Mouse (Mus musculus) hindbrain, embryonic 15.5 days (tissue): Measurements from ENCODE around the gene Gm27021. TPM values are rescaled to one million over a fixed set of nuclear protein-coding genes. Genes with fewer than 3 reads are reported as not detected.
"Not testable (repeated sequence)": the region's sequence is repeated elsewhere in the genome, so short reads cannot be mapped to it uniquely, and the experiment has no call there.

Source experiments
- ATAC-seq: fragments of 200-750 bp; cut with Nextera tagmentation; 2 replicates; pipeline ENCODE4 v1.8.0; 2017; ENCODE audit warnings: low read depth, moderate number of reproducible peaks, moderate TSS enrichment; ENCODE audit not compliant: low FRiP score
- H3K27ac ChIP-seq: fragments of 300-500 bp; sonication (generic); replicated peaks from 2 replicates; pipeline ENCODE4 v1.5.1; 2015; ENCODE audit warnings: mild to moderate bottlenecking, inconsistent platforms
- H3K27me3 ChIP-seq: fragments of 300-500 bp; sonication (generic); 2 replicates; pipeline ENCODE4 v1.6.1; 2015; ENCODE audit warnings: control low read depth, inconsistent platforms
- H3K36me3 ChIP-seq: fragments of 300-500 bp; sonication (generic); 2 replicates; pipeline ENCODE4 v1.6.1; 2015; ENCODE audit warnings: control low read depth, inconsistent platforms
- H3K4me1 ChIP-seq: fragments of 300-500 bp; sonication (generic); replicated peaks from 2 replicates; pipeline ENCODE4 v1.6.1; 2015; ENCODE audit warnings: control low read depth, inconsistent platforms
- H3K4me2 ChIP-seq: fragments of 300-500 bp; sonication (generic); 2 replicates; pipeline ENCODE4 v1.6.1; 2015; ENCODE audit warnings: moderate library complexity, mild to moderate bottlenecking, inconsistent platforms
- H3K4me3 ChIP-seq: fragments of 300-500 bp; sonication (generic); 2 replicates; pipeline ENCODE4 v1.5.1; 2015; ENCODE audit warnings: mild to moderate bottlenecking, inconsistent platforms
- H3K9ac ChIP-seq: fragments of 300-500 bp; sonication (generic); 2 replicates; pipeline ENCODE4 v1.6.1; 2015; ENCODE audit warnings: inconsistent platforms
- H3K9me3 ChIP-seq: fragments of 300-500 bp; sonication (generic); 2 replicates; pipeline ENCODE4 v1.6.1; 2016; ENCODE audit warnings: control low read depth, inconsistent platforms
- WGBS: fragments of 180-500 bp; shearing (Covaris S2); methylation state at CpG from one replicate; pipeline ENCODE4 v1.1.7; 2015; 5-methylcytosine and 5-hydroxymethylcytosine counted together
- polyA plus RNA-seq: library from polyadenylated mRNA; unstranded; fragments of >200 nt; fragmentation: Nextera tagmentation; extraction: Ambion mirVana; gene quantifications from 2 replicates; pipeline ENCODE4 v1.2.1, GENCODE M21; 2015

The Gm27021 gene
- polyA plus RNA-seq, 1 experiment from 2014 or later, result 5.9 TPM

DNA sequence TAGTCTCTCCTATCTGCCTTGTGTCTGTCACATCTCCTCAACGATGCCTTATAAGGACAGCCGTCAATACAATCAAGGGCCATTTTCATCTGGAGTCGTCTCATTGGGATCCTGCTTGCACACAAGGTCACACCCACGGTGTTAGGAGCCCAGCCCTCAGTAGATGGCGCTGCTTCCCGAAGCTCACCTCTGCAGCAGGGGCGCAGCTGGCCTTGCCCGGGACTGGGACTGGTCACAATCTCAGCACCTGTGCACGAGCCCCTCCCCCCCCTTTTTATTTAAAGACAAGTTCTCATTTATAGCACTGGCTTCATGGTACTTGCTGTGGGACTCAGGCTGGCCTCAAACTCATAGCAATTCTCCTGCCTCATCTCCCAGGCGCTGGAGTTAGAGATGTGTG lies 15.7 kb upstream of the Gm27021 start:
- Histone ChIP-seq H3K9ac (no peak overlapping the region), H3K9me3 (no peaks in the 10 kb centered on the region), H3K4me1 (no peaks in the 10 kb centered on the region), H3K36me3 (no peaks in the 10 kb centered on the region), H3K4me3 (no peak overlapping the region), H3K27me3 (no peaks in the 10 kb centered on the region), H3K27ac (no peak overlapping the region), H3K4me2 (no peak overlapping the region)
- ATAC-seq, result no peak
- WGBS, result 17% methylated on average over 10 of the region's 10 CpGs

DNA sequence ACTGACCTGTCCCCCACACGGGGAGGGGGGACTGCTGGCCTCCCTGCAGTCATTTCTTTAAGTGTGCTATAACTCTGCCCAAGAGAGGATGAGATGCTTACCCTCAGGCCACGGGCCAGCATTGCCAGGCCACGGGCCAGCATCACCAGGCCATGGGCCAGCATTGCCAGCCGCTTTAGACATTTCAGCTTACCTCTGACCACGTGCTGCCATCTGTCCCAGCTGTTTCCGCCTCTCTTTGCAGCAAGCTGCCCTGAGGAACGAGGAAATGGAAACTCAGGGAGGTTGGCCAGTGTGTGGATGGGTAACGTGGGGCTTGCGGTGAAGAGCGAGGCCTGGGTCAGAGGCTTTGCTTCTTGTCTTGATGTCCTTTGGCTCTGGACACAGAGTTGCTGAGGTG lies 13.2 kb upstream of the Gm27021 start:
- no peaks in the 10 kb centered on the region for H3K9me3 ChIP-seq
- no peak overlapping the region for H3K4me2 ChIP-seq
- no peak overlapping the region for H3K4me3 ChIP-seq
- no peak for ATAC-seq
- H3K27ac ChIP-seq, result no peak overlapping the region
- H3K27me3 ChIP-seq, result no peaks in the 10 kb centered on the region
- 75% methylated on average over 10 of the region's 10 CpGs for WGBS
- H3K4me1 ChIP-seq, result no peaks in the 10 kb centered on the region
- no peaks in the 10 kb centered on the region for H3K36me3 ChIP-seq
- H3K9ac ChIP-seq, result no peak overlapping the region

DNA sequence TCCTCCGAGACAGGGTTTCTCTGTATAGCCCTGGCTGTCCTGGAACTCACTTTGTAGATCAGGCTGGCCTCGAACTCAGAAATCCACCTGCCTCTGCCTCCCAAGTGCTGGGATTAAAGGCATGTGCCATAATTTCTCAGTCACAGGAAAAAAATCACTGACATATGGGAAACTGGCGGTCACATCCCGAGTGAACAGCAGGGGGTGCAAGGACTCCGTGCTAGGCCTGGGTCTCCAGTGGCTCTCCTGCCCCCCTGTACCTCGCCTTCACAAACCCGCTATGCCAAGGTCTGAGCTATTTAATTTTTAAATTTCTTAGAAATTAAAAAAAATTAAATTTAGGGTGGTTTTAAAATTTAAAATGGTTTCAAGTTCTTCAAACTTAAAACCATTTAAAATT lies 12.5 kb upstream of the Gm27021 start:
- H3K27ac ChIP-seq, ATAC-seq, H3K4me3 ChIP-seq, H3K9ac ChIP-seq, H3K36me3 ChIP-seq, H3K27me3 ChIP-seq, H3K4me1 ChIP-seq, H3K9me3 ChIP-seq, H3K4me2 ChIP-seq: not testable (repeated sequence)
- 62% methylated on average over 7 of the region's 7 CpGs for WGBS

- H3K4me2 ChIP-seq, result no peak overlapping the region
- 72% methylated on average over 11 of the region's 11 CpGs for WGBS
- ATAC-seq, result no peak
Observed at GRCm38 (mm10) chr8:120679629-120680387, 11.9 kb upstream of the Gm27021 start.

GRCm38 (mm10) chr8:120678447-120678846 lies 10.6 kb upstream of the Gm27021 start:
- Histone ChIP-seq H3K9ac (no peak overlapping the region), H3K4me1 (no peaks in the 10 kb centered on the region), H3K36me3 (peaks cover 7% of the 10 kb centered on the region), H3K4me3 (no peak overlapping the region), H3K9me3 (no peaks in the 10 kb centered on the region), H3K4me2 (no peak overlapping the region), H3K27me3 (no peaks in the 10 kb centered on the region), H3K27ac (no peak overlapping the region)
- 15% methylated on average over 10 of the region's 10 CpGs for WGBS
- ATAC-seq, result peak; percentile 54

More at GRCm38 (mm10) chr8:120679629-120680387, 11.9 kb upstream of the Gm27021 start:
- Histone ChIP-seq H3K27me3 (no peaks in the 10 kb centered on the region), H3K27ac (no peak overlapping the region), H3K36me3 (no peaks in the 10 kb centered on the region), H3K4me3 (no peak overlapping the region), H3K9ac (no peak overlapping the region), H3K4me1 (no peaks in the 10 kb centered on the region), H3K9me3 (no peaks in the 10 kb centered on the region)

- Histone ChIP-seq H3K4me2 (no peak overlapping the region), H3K27ac (no peak overlapping the region), H3K9ac (no peak overlapping the region), H3K4me3 (no peak overlapping the region), H3K4me1 (peaks cover 10% of the 10 kb centered on the region; the same call in 1 of the 2 replicates), H3K9me3 (no peaks in the 10 kb centered on the region), H3K36me3 (peaks cover 33% of the 10 kb centered on the region), H3K27me3 (no peaks in the 10 kb centered on the region)
- 76% methylated on average over 8 of the region's 8 CpGs for WGBS
- no peak for ATAC-seq
Observed at GRCm38 (mm10) chr8:120675718-120676117, 7.8 kb upstream of the Gm27021 start.

DNA sequence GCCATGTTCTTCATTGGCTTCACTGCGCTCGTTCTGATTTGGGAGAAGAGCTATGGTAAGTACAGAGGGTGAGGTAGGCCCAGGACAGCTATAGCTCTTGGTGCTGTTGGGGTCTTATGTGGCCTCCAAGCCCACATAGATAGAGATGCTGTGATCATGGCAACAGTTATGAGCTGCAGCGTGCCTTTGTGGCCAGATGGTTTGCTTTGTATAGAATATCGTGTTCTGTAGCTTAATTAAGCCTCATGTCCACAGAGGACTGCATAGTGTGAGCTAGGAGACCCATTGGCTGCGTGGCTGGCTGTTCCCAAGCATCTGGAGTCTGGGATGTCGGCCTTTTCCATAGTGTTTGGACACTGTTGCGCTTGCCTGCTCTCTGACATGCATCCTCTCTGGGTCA lies 5.4 kb upstream of the Gm27021 start:
- Histone ChIP-seq H3K9me3 (no peaks in the 10 kb centered on the region), H3K36me3 (peaks cover 39% of the 10 kb centered on the region), H3K27ac (no peak overlapping the region), H3K4me2 (no peak overlapping the region), H3K4me3 (no peak overlapping the region), H3K4me1 (peaks cover 22% of the 10 kb centered on the region), H3K27me3 (no peaks in the 10 kb centered on the region), H3K9ac (no peak overlapping the region)
- ATAC-seq, result no peak
- 92% methylated on average over 7 of the region's 7 CpGs for WGBS

- Histone ChIP-seq H3K27me3 (no peaks in the 10 kb centered on the region), H3K36me3 (peaks cover 39% of the 10 kb centered on the region), H3K4me3 (no peak overlapping the region), H3K9me3 (no peaks in the 10 kb centered on the region), H3K4me1 (peaks cover 22% of the 10 kb centered on the region), H3K27ac (no peak overlapping the region), H3K4me2 (no peak overlapping the region), H3K9ac (no peak overlapping the region)
- no peak for ATAC-seq
- WGBS, result 91% methylated on average over 16 of the region's 16 CpGs
Observed at GRCm38 (mm10) chr8:120672626-120673229, 4.8 kb upstream of the Gm27021 start.

DNA sequence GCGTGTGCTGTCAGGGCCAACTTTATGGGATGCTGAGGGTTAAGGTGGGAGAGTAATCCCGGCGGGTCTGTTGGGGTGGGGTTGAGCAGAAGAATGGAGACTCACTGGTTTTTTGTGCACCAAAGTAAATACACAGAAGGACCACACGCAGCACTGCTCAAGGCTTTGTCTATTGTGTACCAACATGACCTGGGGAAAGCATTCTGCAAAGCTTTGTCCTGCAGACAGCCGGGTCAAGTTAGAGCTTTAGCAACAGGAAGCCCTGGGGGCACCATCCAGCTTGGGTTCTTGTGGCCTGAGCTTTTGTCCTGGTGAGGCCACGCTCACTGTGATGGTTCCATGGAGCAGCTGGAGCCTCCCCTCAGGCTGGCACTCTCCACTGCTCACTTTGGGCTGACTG lies 3.9 kb upstream of the Gm27021 start:
- Histone ChIP-seq H3K27me3 (no peaks in the 10 kb centered on the region), H3K9me3 (no peaks in the 10 kb centered on the region), H3K27ac (no peak overlapping the region), H3K4me1 (peaks cover 27% of the 10 kb centered on the region), H3K36me3 (peaks cover 39% of the 10 kb centered on the region), H3K4me3 (no peak overlapping the region), H3K9ac (no peak overlapping the region), H3K4me2 (no peak overlapping the region)
- 62% methylated on average over 6 of the region's 6 CpGs for WGBS
- no peak for ATAC-seq

DNA sequence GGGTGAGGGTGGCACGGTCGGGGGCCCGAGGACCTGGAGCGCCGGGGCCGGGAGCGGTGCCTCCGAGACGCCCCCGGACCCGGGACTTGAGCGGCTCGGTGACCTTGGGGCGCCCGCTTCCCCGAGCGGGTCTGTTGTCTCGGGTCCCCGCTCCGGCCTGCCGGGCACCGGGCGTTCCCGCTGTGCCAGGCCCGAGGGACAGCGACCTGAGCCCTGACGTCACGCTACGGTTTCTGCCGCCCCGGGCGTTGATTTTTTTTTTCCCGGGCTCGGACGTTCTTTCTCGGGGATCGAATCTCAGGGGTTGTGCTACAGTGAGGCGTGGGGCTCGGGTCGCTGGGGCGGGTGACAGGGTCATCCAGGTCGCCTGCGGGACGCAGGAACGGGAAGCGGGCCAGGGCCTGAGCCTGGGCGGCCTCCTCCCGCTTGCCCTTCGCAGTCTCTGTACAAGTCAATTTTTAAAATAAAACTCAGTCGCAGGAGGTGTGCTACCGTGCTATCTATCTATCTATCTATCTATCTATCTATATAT lies 561 bp upstream of the Gm27021 start, which contains the start of gene Emc8:
Gene Emc8, minus strand, starts transcription at position 200 of the 532 bp plus-strand sequence.
- peak within 1 kb of the TSS; percentile 81 for H3K4me2 ChIP-seq
- peak within 1 kb of the TSS; percentile 99 for H3K4me3 ChIP-seq
- H3K9me3 ChIP-seq, result no peaks in the 10 kb centered on the region
- WGBS, result 1% methylated on average over 46 of the region's 51 CpGs
- H3K4me1 ChIP-seq, result peaks cover 58% of the 10 kb centered on the region
- ATAC-seq, result no peak
- H3K36me3 ChIP-seq, result peaks cover 31% of the 10 kb centered on the region
- no peaks in the 10 kb centered on the region for H3K27me3 ChIP-seq
- H3K9ac ChIP-seq, result peak within 1 kb of the TSS; percentile 96
- peak within 1 kb of the TSS; percentile 90 for H3K27ac ChIP-seq

DNA sequence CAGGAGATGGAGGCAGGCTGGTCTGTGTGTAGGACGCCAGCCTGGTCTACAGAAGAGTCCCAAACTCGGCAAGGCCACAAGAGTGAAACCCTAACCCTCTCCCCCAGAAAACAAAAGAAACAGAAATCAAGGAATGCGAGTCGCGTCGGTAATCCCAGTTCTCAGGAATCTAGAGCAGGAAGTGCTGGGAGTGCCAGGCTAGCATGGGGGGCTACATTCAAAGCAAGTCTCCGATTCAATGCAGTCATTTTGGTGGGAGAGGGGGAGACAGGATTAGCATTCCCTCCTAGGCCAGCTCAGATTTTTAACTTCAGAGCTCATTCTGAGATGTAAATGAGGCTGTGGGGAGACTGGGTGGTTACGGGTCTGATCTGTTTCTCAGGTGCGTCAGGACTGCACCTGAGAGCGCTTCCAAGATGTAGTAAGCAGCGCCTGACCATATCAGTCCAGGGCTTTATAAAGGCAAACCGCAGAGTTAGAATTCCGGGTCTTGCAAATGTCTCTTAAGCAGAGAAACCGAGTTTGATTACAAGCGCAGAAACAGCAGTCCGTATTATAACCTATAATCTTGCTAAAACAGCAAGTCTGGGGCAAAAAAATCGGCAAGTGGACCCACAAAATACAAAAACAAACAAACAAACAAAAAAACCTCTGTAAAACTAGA lies 940 bp downstream of the Gm27021 start:
- no peak for ATAC-seq
- Histone ChIP-seq H3K36me3 (peaks cover 17% of the 10 kb centered on the region), H3K9ac (peak overlapping the region; percentile 96), H3K4me3 (peak overlapping the region; percentile 99), H3K4me2 (peak overlapping the region; percentile 81), H3K4me1 (peaks cover 58% of the 10 kb centered on the region), H3K9me3 (no peaks in the 10 kb centered on the region), H3K27me3 (no peaks in the 10 kb centered on the region), H3K27ac (peak overlapping the region; percentile 90)
- WGBS, result 2% methylated on average over 17 of the region's 17 CpGs
